In genomic region chr14:15075877-15076276, GRCm38 (mm10) we compare ENCODE assay signal across 20 mouse cellular contexts.
A peak's percentile ranks its signal among the peaks of the same experiment; 100 is the strongest.
DNase-seq lines count a peak whose midpoint lies in the region; ATAC-seq lines count a peak whose summit lies in the region.
"Had no signal": no experiment of that assay in that cellular context is flagged by ENCODE, and none has a peak within 500 bp of the region (broad histone marks: within the 10 kb centered on the region; RNA-seq: fewer than 3 reads in every experiment).

No protein-coding gene starts in this region.

- H3K36me3 ChIP-seq in kidney, embryonic 16.5 days (ENCODE audit: insufficient read depth, low read length): no peaks in the 10 kb centered on the region
- no peaks in the 10 kb centered on the region for H3K36me3 ChIP-seq in lung, embryonic 16.5 days (ENCODE audit: control insufficient read depth, insufficient read depth, low read length)
- H3K36me3 ChIP-seq: forebrain, embryonic 12.5 days; heart, embryonic 13.5 days; intestine, embryonic 15.5 days; limb, embryonic 12.5 days; liver, embryonic 13.5 days had no signal

- no peaks in the 10 kb centered on the region for H3K27me3 ChIP-seq in kidney, embryonic 16.5 days (ENCODE audit: insufficient read depth, low read length)
- no peaks in the 10 kb centered on the region for H3K27me3 ChIP-seq in lung, embryonic 16.5 days (ENCODE audit: control insufficient read depth, insufficient read depth, low read depth, low read length)
- H3K27me3 ChIP-seq: forebrain, embryonic 12.5 days; heart, embryonic 13.5 days; intestine, embryonic 15.5 days; limb, embryonic 12.5 days; liver, embryonic 13.5 days; Patski had no signal

- ATAC-seq in kidney, embryonic 16.5 days (ENCODE audit: low FRiP score, low TSS enrichment): no peak
- ATAC-seq in lung, embryonic 16.5 days (ENCODE audit: low read depth): peak; percentile 52; the same call in 1 of the 2 replicates
- peak; percentile 39 to 85; a peak in 3 of 4 replicates for ATAC-seq in hematopoietic stem cell, adult 5-6 weeks (replicated peaks in 1 of 2; ENCODE audit: insufficient read depth in 1 of 2, low FRiP score in 2 of 2, low TSS enrichment in 1 of 2, low read depth in 1 of 2, poor library complexity in 2 of 2, severe bottlenecking in 2 of 2)
- ATAC-seq in megakaryocyte progenitor cell, adult 5-6 weeks (replicated peaks; ENCODE audit: poor library complexity): peak; percentile 42
- ATAC-seq: intestine, embryonic 15.5 days; midbrain, embryonic 16.5 days; Patski had no signal

- no peak overlapping the region for H3K9ac ChIP-seq in kidney, embryonic 16.5 days (replicated peaks; ENCODE audit: low read length)
- H3K9ac ChIP-seq in lung, embryonic 16.5 days (ENCODE audit: low read length): no peak overlapping the region
- H3K9ac ChIP-seq: forebrain, embryonic 12.5 days; heart, embryonic 13.5 days; intestine, embryonic 15.5 days; limb, embryonic 12.5 days; liver, embryonic 13.5 days had no signal

- H3K4me1 ChIP-seq in kidney, embryonic 16.5 days (ENCODE audit: insufficient read depth, low read length): no peaks in the 10 kb centered on the region
- no peaks in the 10 kb centered on the region for H3K4me1 ChIP-seq in lung, embryonic 16.5 days (replicated peaks; ENCODE audit: control insufficient read depth, insufficient read depth, low read length)
- H3K4me1 ChIP-seq: forebrain, embryonic 12.5 days; heart, embryonic 13.5 days; intestine, embryonic 15.5 days; liver, embryonic 13.5 days had no signal

- H3K27ac ChIP-seq in kidney, embryonic 16.5 days (ENCODE audit: low read length): no peak overlapping the region
- no peak overlapping the region for H3K27ac ChIP-seq in lung, embryonic 16.5 days (ENCODE audit: low read length)
- H3K27ac ChIP-seq: forebrain, embryonic 12.5 days; heart, embryonic 13.5 days; intestine, embryonic 15.5 days; limb, embryonic 12.5 days; liver, embryonic 13.5 days; stomach, postnatal 0 days had no signal

- no peak overlapping the region for H3K4me2 ChIP-seq in kidney, embryonic 16.5 days (replicated peaks; ENCODE audit: low read depth, low read length)
- H3K4me2 ChIP-seq in lung, embryonic 16.5 days (ENCODE audit: low read depth, low read length): no peak overlapping the region
- H3K4me2 ChIP-seq: forebrain, embryonic 12.5 days; heart, embryonic 13.5 days; intestine, embryonic 15.5 days; limb, embryonic 12.5 days; liver, embryonic 13.5 days had no signal

- 37% methylated on average over 3 of the region's 3 CpGs for WGBS in kidney, embryonic 16.5 days
- 23% methylated on average over 3 of the region's 3 CpGs for WGBS in lung, embryonic 16.5 days

- H3K9me3 ChIP-seq in kidney, embryonic 16.5 days (ENCODE audit: low read length): no peaks in the 10 kb centered on the region
- no peaks in the 10 kb centered on the region for H3K9me3 ChIP-seq in lung, embryonic 16.5 days (ENCODE audit: control insufficient read depth, low read length)
- H3K9me3 ChIP-seq: forebrain, embryonic 12.5 days; heart, embryonic 13.5 days; intestine, embryonic 15.5 days; limb, embryonic 12.5 days; liver, embryonic 13.5 days had no signal

- peak; percentile 4 for DNase-seq in kidney, adult 11 months
- DNase-seq in lung, adult 18-20 months: no peak
- DNase-seq in adrenal gland, postnatal 36 days: no peak
- no peak for DNase-seq in neural tube, embryonic 10.5 days (ENCODE audit: extremely low spot score, low spot score)
- DNase-seq: adrenal gland, postnatal 14 days; cerebellum, adult 11-12 months; cerebellum, postnatal 25 days; heart, postnatal 4 days; liver, embryonic 13.5 days had no signal

- no peak overlapping the region for H3K4me3 ChIP-seq in kidney, embryonic 16.5 days (ENCODE audit: low read length)
- no peak overlapping the region for H3K4me3 ChIP-seq in lung, embryonic 16.5 days (ENCODE audit: low read length)
- H3K4me3 ChIP-seq: forebrain, embryonic 12.5 days; heart, embryonic 13.5 days; intestine, embryonic 15.5 days; limb, embryonic 12.5 days; liver, embryonic 13.5 days had no signal
